Mouse (Mus musculus) testis, adult 2 months (tissue): ENCODE measurements at regions not wholly inside any gene's neighbourhood (a gene's known extent, or its start where the extent isn't known, plus 50 kb on each side); places are given as distances from the start of the nearest gene placed in this dataset.

Source experiments
- CTCF ChIP-seq: fragments of 200-500 bp; IDR thresholded peaks from 2 replicates; pipeline ENCODE4 v1.5.1; 2012; ENCODE audit warnings: low read depth, mild to moderate bottlenecking, inconsistent platforms, low read length, moderate library complexity; ENCODE audit not compliant: control insufficient read depth, insufficient read depth, insufficient replicate concordance
- POLR2A ChIP-seq: fragments of 200-500 bp; IDR thresholded peaks from 2 replicates; pipeline ENCODE4 v1.6.1; 2012; ENCODE audit warnings: low read depth, mild to moderate bottlenecking, inconsistent platforms, low read length, moderate library complexity; ENCODE audit not compliant: control insufficient read depth

DNA sequence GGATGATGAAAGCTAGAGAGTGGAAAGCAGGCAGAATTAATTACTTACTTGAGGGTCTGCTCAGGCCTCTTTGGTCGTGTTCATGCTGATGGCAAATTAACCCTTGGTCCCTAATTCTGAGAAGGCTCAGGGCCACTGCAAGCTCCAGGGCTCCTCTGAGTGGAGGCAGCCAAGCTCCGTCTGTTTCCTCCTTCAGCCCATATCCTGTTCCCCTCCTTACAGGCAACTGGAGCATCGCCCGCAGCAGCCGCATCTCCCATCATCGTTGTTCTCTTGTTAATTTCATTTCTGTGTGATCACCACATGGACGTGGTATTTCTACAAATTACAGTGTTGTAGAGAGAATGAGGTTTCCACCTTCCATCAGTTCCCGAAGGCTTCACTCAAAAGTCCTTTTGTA, 513.6 kb upstream of the Nox3 start:
- TF ChIP-seq CTCF (no peak), POLR2A (no peak)
